In genomic region chr15:3960094-3960493, GRCm38 (mm10) we compare ENCODE assay signal across 11 mouse cellular contexts.
"Had no signal": no experiment of that assay in that cellular context is flagged by ENCODE, and none has a peak within 500 bp of the region (broad histone marks: within the 10 kb centered on the region; RNA-seq: fewer than 3 reads in every experiment).

No protein-coding gene starts in this region.

- H3K9ac ChIP-seq: intestine, embryonic 15.5 days; limb, embryonic 12.5 days; lung, embryonic 15.5 days; midbrain, embryonic 12.5 days; neural tube, embryonic 15.5 days had no signal

- H3K36me3 ChIP-seq: intestine, embryonic 15.5 days; limb, embryonic 12.5 days; lung, embryonic 15.5 days; midbrain, embryonic 12.5 days; neural tube, embryonic 15.5 days had no signal

- H3K4me3 ChIP-seq: intestine, embryonic 15.5 days; layer of hippocampus, adult 2 months; limb, embryonic 12.5 days; lung, embryonic 15.5 days; midbrain, embryonic 12.5 days; neural tube, embryonic 15.5 days had no signal

- H3K27ac ChIP-seq: intestine, embryonic 15.5 days; layer of hippocampus, adult 2 months; limb, embryonic 12.5 days; lung, embryonic 15.5 days; midbrain, embryonic 12.5 days; neural tube, embryonic 15.5 days had no signal

- H3K4me2 ChIP-seq: intestine, embryonic 15.5 days; limb, embryonic 12.5 days; lung, embryonic 15.5 days; midbrain, embryonic 12.5 days; neural tube, embryonic 15.5 days had no signal

- DNase-seq: liver; right cerebral cortex, adult 18-20 months; right cerebral cortex, postnatal 25 days; thymus, postnatal 4 days had no signal

- H3K9me3 ChIP-seq: intestine, embryonic 15.5 days; limb, embryonic 12.5 days; lung, embryonic 15.5 days; midbrain, embryonic 12.5 days; neural tube, embryonic 15.5 days had no signal

- ATAC-seq: intestine, embryonic 15.5 days; midbrain, embryonic 16.5 days had no signal

- H3K4me1 ChIP-seq: intestine, embryonic 15.5 days; limb, embryonic 12.5 days; lung, embryonic 15.5 days; midbrain, embryonic 12.5 days; neural tube, embryonic 15.5 days had no signal

- H3K27me3 ChIP-seq: intestine, embryonic 15.5 days; limb, embryonic 12.5 days; lung, embryonic 15.5 days; midbrain, embryonic 12.5 days; neural tube, embryonic 15.5 days had no signal
